Mouse (Mus musculus): ENCODE results near the gene Batf2. TPM values are rescaled to one million over a fixed set of nuclear protein-coding genes. Genes with fewer than 3 reads are reported as not detected.

Gene Batf2
- polyA plus RNA-seq, 1 experiment from 2014 or later: not detected

DNA sequence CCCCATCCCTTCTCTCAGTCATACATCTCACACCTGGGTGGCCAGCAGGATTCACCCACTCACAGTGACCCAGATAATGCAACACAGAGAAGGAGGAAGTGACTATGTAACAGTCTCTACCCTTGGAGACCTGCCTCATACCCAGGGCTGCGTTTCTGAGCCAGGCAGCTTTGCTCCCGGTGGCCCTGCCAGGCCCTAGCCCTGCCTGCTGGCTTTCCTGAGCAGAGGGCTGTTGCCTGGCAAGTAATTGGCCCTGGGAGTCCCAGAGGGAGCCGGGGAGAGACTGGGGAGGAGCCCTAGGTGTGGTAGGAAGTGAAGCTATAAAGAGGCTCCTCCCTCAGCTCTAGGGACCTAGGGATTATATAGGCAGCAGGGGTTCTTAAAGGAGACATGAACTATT lies 41.8 kb downstream of the Batf2 start:
- 15% methylated on average over 3 of the region's 3 CpGs for WGBS
- no peak for ATAC-seq
- H3K4me3 ChIP-seq (ENCODE audit: low read length): no peak overlapping the region
- no peak overlapping the region for H3K9ac ChIP-seq (ENCODE audit: low read depth, low read length)
- no peaks in the 10 kb centered on the region for H3K36me3 ChIP-seq (ENCODE audit: control insufficient read depth, insufficient read depth, low read length)
- H3K27me3 ChIP-seq (replicated peaks; ENCODE audit: control insufficient read depth, insufficient read depth, low read length): no peaks in the 10 kb centered on the region
- no peak overlapping the region for H3K27ac ChIP-seq (ENCODE audit: low read depth, low read length)
- H3K9me3 ChIP-seq (ENCODE audit: control insufficient read depth, low read length): no peaks in the 10 kb centered on the region
- no peak overlapping the region for H3K4me2 ChIP-seq (ENCODE audit: low read length)
- H3K4me1 ChIP-seq (ENCODE audit: control insufficient read depth, insufficient read depth, low read depth, low read length): no peaks in the 10 kb centered on the region

DNA sequence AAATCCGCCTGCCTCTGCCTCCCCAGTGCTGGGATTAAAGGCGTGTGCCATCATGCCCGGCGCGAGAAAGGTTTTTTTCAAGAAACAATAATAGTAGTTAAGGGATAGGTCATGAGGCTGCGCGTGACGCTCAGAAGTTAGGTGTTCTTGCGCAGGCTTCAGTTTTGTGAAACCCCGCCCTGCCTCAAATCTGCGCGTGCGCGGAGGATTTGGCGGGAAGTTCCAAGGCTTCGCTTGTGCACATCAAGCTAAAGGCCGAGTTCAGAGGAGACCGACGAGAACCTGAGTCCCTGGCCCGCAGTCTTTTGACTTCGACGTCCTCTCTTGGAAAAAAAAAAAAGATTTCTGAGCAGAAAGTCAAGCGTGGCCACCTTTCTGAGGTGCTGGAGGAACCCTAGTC lies 43.3 kb downstream of the Batf2 start, which contains the start of gene Majin:
Gene Majin (plus strand): TSS at position 258 of the 400 bp plus-strand sequence.
- no peaks in the 10 kb centered on the region for H3K36me3 ChIP-seq (ENCODE audit: control insufficient read depth, insufficient read depth, low read length)
- H3K27ac ChIP-seq (ENCODE audit: low read depth, low read length): no peak within 1 kb of the TSS
- 87% methylated on average over 23 of the region's 23 CpGs for WGBS
- no peak within 1 kb of the TSS for H3K9ac ChIP-seq (ENCODE audit: low read depth, low read length)
- no peak within 1 kb of the TSS for H3K4me3 ChIP-seq (ENCODE audit: low read length)
- ATAC-seq: no peak
- H3K9me3 ChIP-seq (ENCODE audit: control insufficient read depth, low read length): no peaks in the 10 kb centered on the region
- no peaks in the 10 kb centered on the region for H3K27me3 ChIP-seq (replicated peaks; ENCODE audit: control insufficient read depth, insufficient read depth, low read length)
- no peak within 1 kb of the TSS for H3K4me2 ChIP-seq (ENCODE audit: low read length)
- no peaks in the 10 kb centered on the region for H3K4me1 ChIP-seq (ENCODE audit: control insufficient read depth, insufficient read depth, low read depth, low read length)

DNA sequence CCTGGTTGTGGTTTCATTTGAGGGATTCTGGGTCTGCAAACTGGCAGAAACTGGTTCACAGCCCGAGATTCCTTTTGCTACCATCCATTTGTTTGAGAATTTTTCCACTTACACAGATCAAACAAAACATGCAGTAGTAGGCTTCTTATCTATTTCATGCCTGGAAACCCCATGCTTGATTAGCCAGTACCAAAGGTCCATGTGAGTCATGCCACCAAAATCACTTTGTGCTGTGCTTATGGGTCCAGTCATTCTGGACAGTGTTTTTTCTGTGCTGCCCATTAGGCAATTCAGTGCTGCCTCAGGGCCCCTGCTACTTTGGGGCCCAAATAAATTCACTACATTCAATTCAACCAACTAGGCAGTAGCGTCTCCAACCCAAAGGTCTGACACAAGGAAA lies 63.5 kb downstream of the Batf2 start:
- 79% methylated on average over 2 of the region's 2 CpGs for WGBS
- no peaks in the 10 kb centered on the region for H3K9me3 ChIP-seq (ENCODE audit: control insufficient read depth, low read length)
- ATAC-seq: no peak
- H3K4me3 ChIP-seq (ENCODE audit: low read length): no peak overlapping the region
- H3K27ac ChIP-seq (ENCODE audit: low read depth, low read length): no peak overlapping the region
- no peaks in the 10 kb centered on the region for H3K4me1 ChIP-seq (ENCODE audit: control insufficient read depth, insufficient read depth, low read depth, low read length)
- no peak overlapping the region for H3K4me2 ChIP-seq (ENCODE audit: low read length)
- H3K27me3 ChIP-seq (replicated peaks; ENCODE audit: control insufficient read depth, insufficient read depth, low read length): no peaks in the 10 kb centered on the region
- no peaks in the 10 kb centered on the region for H3K36me3 ChIP-seq (ENCODE audit: control insufficient read depth, insufficient read depth, low read length)
- H3K9ac ChIP-seq (ENCODE audit: low read depth, low read length): no peak overlapping the region

GRCm38 (mm10) chr19:6206716-6207115 lies 65.9 kb downstream of the Batf2 start:
- no peak overlapping the region for H3K9ac ChIP-seq (ENCODE audit: low read depth, low read length)
- no peaks in the 10 kb centered on the region for H3K36me3 ChIP-seq (ENCODE audit: control insufficient read depth, insufficient read depth, low read length)
- H3K4me3 ChIP-seq (ENCODE audit: low read length): no peak overlapping the region
- no peaks in the 10 kb centered on the region for H3K9me3 ChIP-seq (ENCODE audit: control insufficient read depth, low read length)
- ATAC-seq: no peak
- no peaks in the 10 kb centered on the region for H3K27me3 ChIP-seq (replicated peaks; ENCODE audit: control insufficient read depth, insufficient read depth, low read length)
- no peak overlapping the region for H3K4me2 ChIP-seq (ENCODE audit: low read length)
- H3K4me1 ChIP-seq (ENCODE audit: control insufficient read depth, insufficient read depth, low read depth, low read length): no peaks in the 10 kb centered on the region
- WGBS: 73% methylated on average over 5 of the region's 5 CpGs
- no peak overlapping the region for H3K27ac ChIP-seq (ENCODE audit: low read depth, low read length)

DNA sequence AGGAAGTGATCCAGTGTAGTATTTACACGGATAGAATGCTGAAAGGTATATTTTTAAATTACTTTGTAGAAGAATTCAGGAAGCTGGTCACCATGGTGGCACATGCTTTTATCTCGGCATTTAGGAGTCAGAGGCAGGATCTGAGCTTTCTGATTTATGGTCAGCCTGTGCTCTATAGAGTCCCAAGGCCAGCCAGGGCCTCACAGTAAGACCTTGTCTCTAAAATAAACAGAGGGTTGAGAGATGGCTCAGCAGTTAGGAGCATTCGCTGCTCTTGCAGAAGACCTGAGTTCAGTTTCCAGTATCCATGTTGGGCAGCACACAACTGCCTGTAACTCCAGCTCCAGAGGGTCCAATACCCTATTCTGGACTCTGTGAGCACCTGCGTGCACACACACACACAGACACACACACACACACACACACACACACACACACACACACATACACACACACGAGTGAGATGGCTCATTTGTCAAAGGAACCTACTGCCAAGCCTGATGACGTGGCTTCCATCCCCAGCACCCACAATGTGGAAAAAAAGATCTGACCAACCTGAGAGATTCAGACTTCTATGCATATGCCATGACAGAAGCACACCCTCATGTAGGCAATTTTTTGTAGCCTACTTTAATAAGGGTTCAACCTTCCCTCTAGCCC lies 75.4 kb downstream of the Batf2 start:
- Histone ChIP-seq H3K9me3 (ENCODE audit: control insufficient read depth, low read length) (no peaks in the 10 kb centered on the region), H3K4me3 (ENCODE audit: low read length) (no peak overlapping the region), H3K27ac (ENCODE audit: low read depth, low read length) (no peak overlapping the region), H3K36me3 (ENCODE audit: control insufficient read depth, insufficient read depth, low read length) (no peaks in the 10 kb centered on the region), H3K27me3 (replicated peaks; ENCODE audit: control insufficient read depth, insufficient read depth, low read length) (no peaks in the 10 kb centered on the region), H3K4me2 (ENCODE audit: low read length) (no peak overlapping the region), H3K4me1 (ENCODE audit: control insufficient read depth, insufficient read depth, low read depth, low read length) (no peaks in the 10 kb centered on the region), H3K9ac (ENCODE audit: low read depth, low read length) (no peak overlapping the region)
- ATAC-seq: no peak
- WGBS: 82% methylated on average over 6 of the region's 6 CpGs

DNA sequence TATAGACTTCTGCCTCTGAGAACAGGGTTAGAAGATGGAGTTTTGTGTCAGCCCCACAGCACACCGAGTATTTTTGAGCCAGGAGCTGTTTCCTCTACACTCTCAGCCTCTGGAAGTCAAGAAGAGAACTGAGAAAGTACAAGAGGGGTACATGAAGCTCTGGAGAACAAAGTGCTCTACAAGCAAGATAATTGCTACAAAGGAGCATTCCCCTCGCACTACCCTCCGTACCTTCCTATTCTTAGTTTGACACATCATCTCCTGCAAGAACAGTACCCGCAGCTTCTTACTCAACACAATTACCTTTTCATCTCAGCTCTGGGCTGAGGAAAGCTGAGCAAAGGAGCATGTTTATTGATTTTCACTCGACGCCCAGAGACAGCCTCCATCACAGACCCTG lies 77.8 kb downstream of the Batf2 start:
- Histone ChIP-seq H3K27ac (ENCODE audit: low read depth, low read length) (no peak overlapping the region), H3K36me3 (ENCODE audit: control insufficient read depth, insufficient read depth, low read length) (no peaks in the 10 kb centered on the region), H3K4me1 (ENCODE audit: control insufficient read depth, insufficient read depth, low read depth, low read length) (no peaks in the 10 kb centered on the region), H3K4me3 (ENCODE audit: low read length) (no peak overlapping the region), H3K9me3 (ENCODE audit: control insufficient read depth, low read length) (no peaks in the 10 kb centered on the region), H3K9ac (ENCODE audit: low read depth, low read length) (no peak overlapping the region), H3K4me2 (ENCODE audit: low read length) (no peak overlapping the region), H3K27me3 (replicated peaks; ENCODE audit: control insufficient read depth, insufficient read depth, low read length) (no peaks in the 10 kb centered on the region)
- ATAC-seq: no peak
- WGBS: 69% methylated on average over 6 of the region's 6 CpGs

Other genes with a start within 250 kb of the Batf2 start
- 10.0 and 10.2 TPM in 2 replicates for gene Tigd3, start 246.8 kb upstream of the Batf2 start, polyA plus RNA-seq (2015; fragmentation: Nextera tagmentation; extraction: Ambion mirVana)
- gene Dpf2, start 228.0 kb upstream of the Batf2 start, polyA plus RNA-seq (2015; fragmentation: Nextera tagmentation; extraction: Ambion mirVana): 94.0 and 117 TPM in 2 replicates
- 22.2 and 23.4 TPM in 2 replicates for gene Cdc42ep2, start 216.2 kb upstream of the Batf2 start, polyA plus RNA-seq (2015; fragmentation: Nextera tagmentation; extraction: Ambion mirVana)
- gene Pola2, start 176.8 kb upstream of the Batf2 start, polyA plus RNA-seq (2015; fragmentation: Nextera tagmentation; extraction: Ambion mirVana): 22.4 and 26.6 TPM in 2 replicates
- gene Slc22a20, start 154.8 kb upstream of the Batf2 start, polyA plus RNA-seq (2015; fragmentation: Nextera tagmentation; extraction: Ambion mirVana): not detected in 2 replicates
- 5.2 and 5.6 TPM in 2 replicates for gene Capn1, start 125.1 kb upstream of the Batf2 start, polyA plus RNA-seq (2015; fragmentation: Nextera tagmentation; extraction: Ambion mirVana)
- 29.0 and 38.4 TPM in 2 replicates for gene Syvn1, start 94.4 kb upstream of the Batf2 start, polyA plus RNA-seq (2015; fragmentation: Nextera tagmentation; extraction: Ambion mirVana)
- 62.4 and 68.8 TPM in 2 replicates for gene Mrpl49, start 83.2 kb upstream of the Batf2 start, polyA plus RNA-seq (2015; fragmentation: Nextera tagmentation; extraction: Ambion mirVana)
- gene Fau, start 83.1 kb upstream of the Batf2 start, polyA plus RNA-seq (2015; fragmentation: Nextera tagmentation; extraction: Ambion mirVana): 471 and 479 TPM in 2 replicates
- 31.5 and 35.2 TPM in 2 replicates for gene Znhit2, start 79.8 kb upstream of the Batf2 start, polyA plus RNA-seq (2015; fragmentation: Nextera tagmentation; extraction: Ambion mirVana)
- 61.3 and 64.6 TPM in 2 replicates for gene Tm7sf2, start 72.6 kb upstream of the Batf2 start, polyA plus RNA-seq (2015; fragmentation: Nextera tagmentation; extraction: Ambion mirVana)
- 89.5 and 91.3 TPM in 2 replicates for gene Vps51, start 63.8 kb upstream of the Batf2 start, polyA plus RNA-seq (2015; fragmentation: Nextera tagmentation; extraction: Ambion mirVana)
- gene Tmem262, start 61.0 kb upstream of the Batf2 start, polyA plus RNA-seq (2015; fragmentation: Nextera tagmentation; extraction: Ambion mirVana): not detected in 2 replicates
- 1.2 and 1.5 TPM in 2 replicates for gene Gm28374, start 58.7 kb upstream of the Batf2 start, polyA plus RNA-seq (2015; fragmentation: Nextera tagmentation; extraction: Ambion mirVana)
- gene Zfpl1, start 56.0 kb upstream of the Batf2 start, polyA plus RNA-seq (2015; fragmentation: Nextera tagmentation; extraction: Ambion mirVana): 74.8 and 77.4 TPM in 2 replicates
- gene Cdca5, start 56.0 kb upstream of the Batf2 start, polyA plus RNA-seq (2015; fragmentation: Nextera tagmentation; extraction: Ambion mirVana): 6.8 and 7.7 TPM in 2 replicates
- gene AC131692.1, start 46.6 kb upstream of the Batf2 start, polyA plus RNA-seq (2015; fragmentation: Nextera tagmentation; extraction: Ambion mirVana): not detected in 2 replicates
- 0.41 and 0.43 TPM in 2 replicates for gene Naaladl1, start 35.2 kb upstream of the Batf2 start, polyA plus RNA-seq (2015; fragmentation: Nextera tagmentation; extraction: Ambion mirVana)
- gene Sac3d1, start 22.3 kb upstream of the Batf2 start, polyA plus RNA-seq (2015; fragmentation: Nextera tagmentation; extraction: Ambion mirVana): 48.5 and 53.9 TPM in 2 replicates
- 64.3 and 66.9 TPM in 2 replicates for gene Snx15, start 12.7 kb upstream of the Batf2 start, polyA plus RNA-seq (2015; fragmentation: Nextera tagmentation; extraction: Ambion mirVana)
- gene Arl2, start 565 bp downstream of the Batf2 start, polyA plus RNA-seq (2015; fragmentation: Nextera tagmentation; extraction: Ambion mirVana): 154 and 162 TPM in 2 replicates
- gene Majin, start 43.4 kb downstream of the Batf2 start, polyA plus RNA-seq (2015; fragmentation: Nextera tagmentation; extraction: Ambion mirVana): 0.10 TPM in 1 of 2 replicates, not detected in the other
- not detected in 2 replicates for gene Gpha2, start 85.4 kb downstream of the Batf2 start, polyA plus RNA-seq (2015; fragmentation: Nextera tagmentation; extraction: Ambion mirVana)
- 161 and 167 TPM in 2 replicates for gene Ppp2r5b, start 94.9 kb downstream of the Batf2 start, polyA plus RNA-seq (2015; fragmentation: Nextera tagmentation; extraction: Ambion mirVana)
- 11.7 and 16.7 TPM in 2 replicates for gene Atg2a, start 100.7 kb downstream of the Batf2 start, polyA plus RNA-seq (2015; fragmentation: Nextera tagmentation; extraction: Ambion mirVana)
- 105 and 113 TPM in 2 replicates for gene Ehd1, start 135.7 kb downstream of the Batf2 start, polyA plus RNA-seq (2015; fragmentation: Nextera tagmentation; extraction: Ambion mirVana)
- gene Cdc42bpg, start 165.5 kb downstream of the Batf2 start, polyA plus RNA-seq (2015; fragmentation: Nextera tagmentation; extraction: Ambion mirVana): 0.26 and 0.31 TPM in 2 replicates
- 68.4 and 85.0 TPM in 2 replicates for gene Men1, start 194.0 kb downstream of the Batf2 start, polyA plus RNA-seq (2015; fragmentation: Nextera tagmentation; extraction: Ambion mirVana)
- gene Map4k2, start 200.2 kb downstream of the Batf2 start, polyA plus RNA-seq (2015; fragmentation: Nextera tagmentation; extraction: Ambion mirVana): 19.6 and 23.1 TPM in 2 replicates
- 81.4 and 106 TPM in 2 replicates for gene Sf1, start 222.7 kb downstream of the Batf2 start, polyA plus RNA-seq (2015; fragmentation: Nextera tagmentation; extraction: Ambion mirVana)
- 10.2 and 13.2 TPM in 2 replicates for gene Pygm, start 243.4 kb downstream of the Batf2 start, polyA plus RNA-seq (2015; fragmentation: Nextera tagmentation; extraction: Ambion mirVana)